Mouse (Mus musculus): ENCODE data around the gene Hook2. TPM values are rescaled to one million over a fixed set of nuclear protein-coding genes. Genes with fewer than 3 reads are reported as not detected.

Hook2 gene
- polyA plus RNA-seq, 1 experiment from 2014 or later: 18.7 TPM

DNA sequence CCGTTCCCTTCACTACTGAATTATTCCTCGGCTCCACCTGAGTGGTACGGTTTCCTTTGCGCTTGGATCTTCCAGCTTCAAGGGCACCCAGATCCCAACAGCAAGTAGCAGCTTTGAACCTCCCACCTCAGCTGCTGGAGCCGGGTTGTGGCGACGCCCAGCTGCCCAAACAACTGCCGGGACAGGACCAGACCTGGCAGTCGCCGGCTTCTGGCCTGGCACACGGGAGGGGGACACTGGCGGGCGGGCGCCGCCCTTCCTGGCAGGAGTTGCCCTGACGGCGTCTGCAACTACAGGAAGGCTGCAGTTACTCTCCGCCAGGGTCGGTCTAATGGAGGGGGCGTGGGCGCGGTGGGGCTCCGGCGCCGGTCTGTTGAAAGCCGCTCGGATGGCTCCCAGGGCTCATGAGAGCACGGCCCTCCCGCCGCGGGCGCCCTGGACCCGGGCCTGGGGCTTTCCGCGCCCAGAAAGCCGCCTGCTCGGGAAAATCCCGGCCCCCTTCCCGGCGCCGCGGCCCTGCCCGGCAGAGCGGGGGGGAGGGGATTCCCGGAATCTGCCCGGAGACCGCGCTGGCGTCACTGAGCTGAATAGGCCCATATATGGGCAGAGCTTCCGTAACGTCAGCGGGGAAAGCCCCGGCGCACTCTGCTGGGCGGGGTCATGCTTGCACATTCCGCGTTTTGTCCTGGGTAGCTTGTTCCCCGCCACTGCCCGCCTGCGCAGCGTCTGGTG, 14.2 kb upstream of the Hook2 start:
- WGBS: under 1% methylated on average over 57 of the region's 61 CpGs
- H3K27me3 ChIP-seq (ENCODE audit: control insufficient read depth, insufficient read depth, low read length): no peaks in the 10 kb centered on the region; the same call in 1 of the 2 replicates
- ATAC-seq (ENCODE audit: low FRiP score, low TSS enrichment): peak; percentile 84

DNA sequence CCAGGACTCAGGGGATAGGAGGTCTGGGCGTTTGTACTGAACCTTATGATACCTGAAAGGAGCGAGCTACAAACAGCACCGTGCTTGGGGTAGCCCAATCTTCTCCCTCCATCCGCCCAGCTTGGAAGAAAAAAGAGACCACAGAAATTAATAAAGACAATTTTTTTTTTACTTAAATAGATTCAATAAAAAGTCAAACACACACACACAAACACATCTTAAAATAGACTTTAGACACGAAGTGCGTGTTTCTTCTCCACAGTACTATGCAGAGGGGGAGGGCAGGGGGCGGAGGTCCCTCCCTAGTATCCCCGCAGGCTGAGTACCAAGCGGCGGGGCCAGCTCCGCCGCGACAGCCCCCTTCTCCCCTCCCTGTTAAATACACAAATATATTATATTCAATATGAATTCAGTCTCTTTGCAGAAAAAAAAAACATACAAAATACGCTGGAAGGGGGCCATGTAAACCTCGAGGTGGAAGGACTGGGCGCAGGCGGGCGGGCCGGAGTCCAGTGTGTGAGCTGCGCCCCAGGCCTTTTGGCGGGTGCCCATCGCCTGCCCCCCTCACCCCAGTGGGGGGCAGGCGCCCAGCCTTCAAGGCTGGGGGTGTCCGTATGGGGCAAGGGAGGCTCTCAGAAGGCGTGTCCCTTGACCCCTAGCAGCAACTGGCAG, 13.5 kb upstream of the Hook2 start:
- peaks cover 26% of the 10 kb centered on the region for H3K36me3 ChIP-seq (ENCODE audit: control insufficient read depth, insufficient read depth, low read length)
- H3K9me3 ChIP-seq (ENCODE audit: control insufficient read depth, low read length): no peaks in the 10 kb centered on the region
- 2% methylated on average over 25 of the region's 25 CpGs for WGBS
- H3K9ac ChIP-seq (ENCODE audit: low read depth, low read length): peak overlapping the region; percentile 68; the same call in 1 of the 2 replicates
- peak overlapping the region; percentile 98 for H3K4me2 ChIP-seq (replicated peaks; ENCODE audit: low read depth, low read length)
- H3K27ac ChIP-seq (ENCODE audit: low read depth, low read length): no peak overlapping the region
- no peaks in the 10 kb centered on the region; the same call in 1 of the 2 replicates for H3K27me3 ChIP-seq (ENCODE audit: control insufficient read depth, insufficient read depth, low read length)
- H3K4me1 ChIP-seq (ENCODE audit: control insufficient read depth, insufficient read depth, low read length): peaks cover 50% of the 10 kb centered on the region
- ATAC-seq (ENCODE audit: low FRiP score, low TSS enrichment): no peak
- H3K4me3 ChIP-seq (ENCODE audit: low read length): peak overlapping the region; percentile 58

More for the DNA sequence above, 14.2 kb upstream of the Hook2 start:
- peak overlapping the region; percentile 57 for H3K9ac ChIP-seq (ENCODE audit: low read depth, low read length)
- peak overlapping the region; percentile 53; the same call in 1 of the 2 replicates for H3K27ac ChIP-seq (ENCODE audit: low read depth, low read length)
- peak overlapping the region; percentile 58 for H3K4me3 ChIP-seq (ENCODE audit: low read length)
- H3K9me3 ChIP-seq (ENCODE audit: control insufficient read depth, low read length): no peaks in the 10 kb centered on the region
- peak overlapping the region; percentile 98 for H3K4me2 ChIP-seq (replicated peaks; ENCODE audit: low read depth, low read length)
- H3K4me1 ChIP-seq (ENCODE audit: control insufficient read depth, insufficient read depth, low read length): peaks cover 44% of the 10 kb centered on the region
- peaks cover 33% of the 10 kb centered on the region for H3K36me3 ChIP-seq (ENCODE audit: control insufficient read depth, insufficient read depth, low read length)

DNA sequence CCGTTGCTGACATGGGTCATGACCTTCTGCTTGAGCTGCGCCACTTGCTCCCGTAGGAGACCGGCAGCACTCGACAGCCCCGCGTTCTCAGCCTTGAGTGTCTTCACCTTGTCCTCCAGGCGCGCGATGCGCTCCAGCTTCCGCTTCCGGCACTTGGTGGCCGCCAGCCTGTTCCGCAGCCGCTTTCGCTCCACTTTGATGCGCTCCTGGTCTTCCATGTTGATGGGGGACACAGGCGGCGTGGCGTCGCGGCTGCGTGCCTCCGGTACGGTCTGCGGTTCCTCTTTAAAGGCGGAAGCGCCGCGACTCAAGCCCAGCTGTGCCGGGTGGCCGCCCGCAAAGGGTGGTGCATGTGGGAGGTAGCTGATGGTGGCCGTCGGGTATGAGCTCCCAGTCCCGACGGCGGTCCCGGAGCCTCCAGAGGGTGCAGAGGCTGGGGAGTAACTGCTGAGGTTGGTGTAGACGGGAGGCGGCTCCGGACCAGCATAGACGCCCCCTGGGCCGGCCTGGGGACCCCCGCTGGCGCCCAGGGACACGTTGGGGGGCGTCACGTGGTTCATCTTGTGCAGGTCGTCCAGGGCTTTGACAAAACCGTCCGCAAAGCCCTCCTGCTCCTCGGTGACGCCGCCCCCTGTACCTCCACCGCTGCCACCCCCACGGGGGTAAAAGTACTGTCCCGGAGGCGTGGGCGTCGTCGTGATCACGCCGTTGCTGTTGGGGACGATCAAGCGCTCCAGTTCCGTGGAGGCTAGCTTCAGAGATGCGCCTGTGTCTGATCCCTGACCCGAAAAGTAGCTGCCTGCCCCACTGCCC, 12.8 kb upstream of the Hook2 start:
- peak overlapping the region; percentile 68 for H3K9ac ChIP-seq (ENCODE audit: low read depth, low read length)

DNA sequence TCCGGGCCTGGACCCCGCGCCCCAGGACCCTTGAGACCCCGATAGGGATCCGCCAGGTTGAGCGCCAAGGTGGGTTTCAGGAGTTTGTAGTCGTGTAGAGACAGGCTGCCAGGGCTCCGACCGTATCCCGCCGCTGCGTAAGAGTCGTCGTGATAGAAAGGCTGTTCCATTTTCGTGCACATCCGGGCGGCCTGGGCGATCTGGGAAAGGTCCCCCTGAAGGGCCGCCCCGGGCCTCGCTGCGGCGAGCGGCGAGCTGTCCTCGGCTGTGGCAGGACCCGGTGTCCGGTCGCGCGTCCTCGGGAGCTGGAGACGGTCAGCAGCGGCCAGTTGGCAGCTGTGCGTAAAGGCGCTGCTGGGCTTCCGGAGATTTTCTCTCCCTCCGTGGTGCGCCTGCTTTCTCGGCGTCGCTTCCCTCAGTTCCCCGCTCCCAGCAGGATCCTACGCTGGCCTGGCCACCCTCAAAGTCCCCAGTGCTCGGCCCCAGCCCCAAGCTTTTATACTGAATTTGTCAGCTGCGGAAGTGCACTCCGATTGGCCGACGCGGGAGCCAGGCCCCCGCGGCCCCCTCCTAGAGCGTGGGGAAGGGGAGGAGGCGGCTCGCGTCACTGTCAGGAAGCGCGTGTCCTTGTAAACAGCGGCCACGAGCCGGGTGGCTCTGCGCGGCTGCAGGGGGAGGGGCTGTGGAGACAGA, 12.0 kb upstream of the Hook2 start, which contains the start of gene Junb:
Gene Junb, minus strand, starts transcription at position 471 of the 693 bp plus-strand sequence.
- WGBS: under 1% methylated on average over 62 of the region's 63 CpGs
- H3K36me3 ChIP-seq (ENCODE audit: control insufficient read depth, insufficient read depth, low read length): peaks cover 11% of the 10 kb centered on the region
- no peaks in the 10 kb centered on the region; the same call in 1 of the 2 replicates for H3K27me3 ChIP-seq (ENCODE audit: control insufficient read depth, insufficient read depth, low read length)
- H3K9me3 ChIP-seq (ENCODE audit: control insufficient read depth, low read length): no peaks in the 10 kb centered on the region
- peak within 1 kb of the TSS; percentile 68 for H3K9ac ChIP-seq (ENCODE audit: low read depth, low read length)
- peak within 1 kb of the TSS; percentile 58 for H3K4me3 ChIP-seq (ENCODE audit: low read length)
- peak within 1 kb of the TSS; percentile 52; the same call in 1 of the 2 replicates for H3K27ac ChIP-seq (ENCODE audit: low read depth, low read length)
- H3K4me2 ChIP-seq (replicated peaks; ENCODE audit: low read depth, low read length): peak within 1 kb of the TSS; percentile 98
- peak; percentile 51 for ATAC-seq (ENCODE audit: low FRiP score, low TSS enrichment)
- H3K4me1 ChIP-seq (ENCODE audit: control insufficient read depth, insufficient read depth, low read length): peaks cover 58% of the 10 kb centered on the region

More for the DNA sequence above, 12.8 kb upstream of the Hook2 start:
- H3K4me3 ChIP-seq (ENCODE audit: low read length): peak overlapping the region; percentile 58
- H3K4me2 ChIP-seq (replicated peaks; ENCODE audit: low read depth, low read length): peak overlapping the region; percentile 98
- peaks cover 56% of the 10 kb centered on the region for H3K4me1 ChIP-seq (ENCODE audit: control insufficient read depth, insufficient read depth, low read length)
- no peaks in the 10 kb centered on the region; the same call in 1 of the 2 replicates for H3K27me3 ChIP-seq (ENCODE audit: control insufficient read depth, insufficient read depth, low read length)
- WGBS: 1% methylated on average over 69 of the region's 70 CpGs
- H3K9me3 ChIP-seq (ENCODE audit: control insufficient read depth, low read length): no peaks in the 10 kb centered on the region
- ATAC-seq (ENCODE audit: low FRiP score, low TSS enrichment): no peak
- peak overlapping the region; percentile 52; the same call in 1 of the 2 replicates for H3K27ac ChIP-seq (ENCODE audit: low read depth, low read length)
- H3K36me3 ChIP-seq (ENCODE audit: control insufficient read depth, insufficient read depth, low read length): peaks cover 19% of the 10 kb centered on the region

DNA sequence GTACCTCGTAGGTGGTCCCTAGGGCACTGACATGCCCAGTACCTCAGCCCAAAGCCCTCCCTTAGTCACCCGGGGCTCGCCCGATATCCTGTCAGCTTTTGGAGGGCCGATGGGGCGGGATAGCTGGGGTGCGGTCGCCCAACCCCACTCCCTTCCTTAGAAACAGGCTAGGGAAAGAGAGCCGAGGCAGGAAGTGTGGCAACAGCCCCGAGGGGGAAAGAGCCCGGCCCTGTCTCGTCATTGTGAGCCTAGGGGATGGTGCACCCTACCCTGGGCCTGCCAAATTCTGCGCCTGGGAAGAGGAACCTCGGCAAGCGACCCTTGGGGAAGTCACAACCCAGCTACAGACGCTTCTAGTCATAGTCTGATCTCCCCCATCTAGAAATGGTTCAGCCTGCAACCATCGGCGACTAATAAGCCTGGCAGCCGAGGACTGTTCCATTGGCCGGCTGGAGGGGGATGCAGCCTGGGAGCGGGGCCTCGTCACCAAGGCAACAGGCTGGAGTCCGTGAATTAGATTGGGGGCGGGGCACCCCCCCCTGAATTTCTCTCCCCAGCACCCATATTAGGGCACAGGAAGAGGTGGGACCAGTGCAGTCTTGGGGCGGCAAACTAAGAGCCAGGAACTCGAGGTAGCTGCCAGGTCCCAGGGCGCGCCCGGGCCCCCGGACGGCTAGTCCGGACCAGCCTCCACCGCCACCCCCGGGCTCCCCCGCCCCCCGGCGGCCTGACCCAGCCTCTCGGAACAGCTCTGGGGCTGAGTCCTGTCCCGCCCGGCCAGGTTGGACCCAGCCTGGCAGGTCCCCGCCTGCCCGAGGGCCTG, 10.6 kb upstream of the Hook2 start:
- H3K27ac ChIP-seq (ENCODE audit: low read depth, low read length): peak overlapping the region; percentile 30; the same call in 1 of the 2 replicates
- peak overlapping the region; percentile 31; the same call in 1 of the 2 replicates for H3K9ac ChIP-seq (ENCODE audit: low read depth, low read length)
- peaks cover 65% of the 10 kb centered on the region for H3K4me1 ChIP-seq (ENCODE audit: control insufficient read depth, insufficient read depth, low read length)
- H3K9me3 ChIP-seq (ENCODE audit: control insufficient read depth, low read length): no peaks in the 10 kb centered on the region
- peak overlapping the region; percentile 98 for H3K4me2 ChIP-seq (replicated peaks; ENCODE audit: low read depth, low read length)
- peak; percentile 14 for ATAC-seq (ENCODE audit: low FRiP score, low TSS enrichment)
- 3% methylated on average over 41 of the region's 42 CpGs for WGBS
- H3K4me3 ChIP-seq (ENCODE audit: low read length): peak overlapping the region; percentile 33
- H3K27me3 ChIP-seq (ENCODE audit: control insufficient read depth, insufficient read depth, low read length): no peaks in the 10 kb centered on the region; the same call in 1 of the 2 replicates
- H3K36me3 ChIP-seq (ENCODE audit: control insufficient read depth, insufficient read depth, low read length): peaks cover 4% of the 10 kb centered on the region; the same call in 1 of the 2 replicates

DNA sequence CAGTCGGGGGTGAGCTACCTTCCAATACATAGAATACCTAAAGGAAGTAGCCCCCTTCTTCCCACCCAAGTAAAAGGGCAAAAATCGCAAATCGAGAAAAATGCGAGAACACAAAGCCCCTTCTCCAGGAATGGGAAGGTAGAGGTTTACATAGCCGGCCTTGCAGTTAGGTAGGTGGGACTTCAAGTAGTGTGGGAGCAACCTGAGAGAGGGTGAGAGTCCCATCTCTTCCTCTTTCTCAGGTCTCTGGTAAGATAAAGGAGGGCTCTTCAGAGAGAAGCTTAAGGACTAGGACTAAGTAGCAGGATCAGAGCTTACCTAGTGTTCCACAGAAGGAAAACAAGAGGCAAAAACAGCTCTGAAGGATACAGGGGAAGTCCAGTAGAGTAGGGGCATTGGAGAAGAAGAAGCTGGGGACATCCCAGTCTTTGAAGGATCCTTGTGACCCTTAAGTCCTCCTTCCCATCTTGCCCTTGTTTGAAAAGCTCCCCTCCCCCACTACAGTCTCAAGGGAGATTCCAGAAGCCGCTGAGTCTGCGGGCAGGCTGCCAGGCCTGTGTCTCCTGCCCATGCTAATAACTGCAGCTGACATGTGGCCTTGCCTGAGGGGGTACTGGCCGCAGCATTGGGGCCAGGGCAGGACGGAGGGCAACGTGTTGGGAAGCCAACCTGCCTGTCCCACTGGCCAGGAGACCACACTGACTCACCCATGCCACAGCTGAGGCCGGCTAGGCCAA, 9.6 kb upstream of the Hook2 start:
- H3K4me3 ChIP-seq (ENCODE audit: low read length): no peak overlapping the region
- H3K9me3 ChIP-seq (ENCODE audit: control insufficient read depth, low read length): no peaks in the 10 kb centered on the region
- 41% methylated on average over 11 of the region's 11 CpGs for WGBS
- H3K27me3 ChIP-seq (ENCODE audit: control insufficient read depth, insufficient read depth, low read length): no peaks in the 10 kb centered on the region; the same call in 1 of the 2 replicates
- H3K4me1 ChIP-seq (ENCODE audit: control insufficient read depth, insufficient read depth, low read length): peaks cover 70% of the 10 kb centered on the region
- ATAC-seq (ENCODE audit: low FRiP score, low TSS enrichment): no peak
- H3K36me3 ChIP-seq (ENCODE audit: control insufficient read depth, insufficient read depth, low read length): no peaks in the 10 kb centered on the region
- H3K27ac ChIP-seq (ENCODE audit: low read depth, low read length): peak overlapping the region; percentile 53; the same call in 1 of the 2 replicates
- H3K4me2 ChIP-seq (replicated peaks; ENCODE audit: low read depth, low read length): peak overlapping the region; percentile 98
- no peak overlapping the region for H3K9ac ChIP-seq (ENCODE audit: low read depth, low read length)

DNA sequence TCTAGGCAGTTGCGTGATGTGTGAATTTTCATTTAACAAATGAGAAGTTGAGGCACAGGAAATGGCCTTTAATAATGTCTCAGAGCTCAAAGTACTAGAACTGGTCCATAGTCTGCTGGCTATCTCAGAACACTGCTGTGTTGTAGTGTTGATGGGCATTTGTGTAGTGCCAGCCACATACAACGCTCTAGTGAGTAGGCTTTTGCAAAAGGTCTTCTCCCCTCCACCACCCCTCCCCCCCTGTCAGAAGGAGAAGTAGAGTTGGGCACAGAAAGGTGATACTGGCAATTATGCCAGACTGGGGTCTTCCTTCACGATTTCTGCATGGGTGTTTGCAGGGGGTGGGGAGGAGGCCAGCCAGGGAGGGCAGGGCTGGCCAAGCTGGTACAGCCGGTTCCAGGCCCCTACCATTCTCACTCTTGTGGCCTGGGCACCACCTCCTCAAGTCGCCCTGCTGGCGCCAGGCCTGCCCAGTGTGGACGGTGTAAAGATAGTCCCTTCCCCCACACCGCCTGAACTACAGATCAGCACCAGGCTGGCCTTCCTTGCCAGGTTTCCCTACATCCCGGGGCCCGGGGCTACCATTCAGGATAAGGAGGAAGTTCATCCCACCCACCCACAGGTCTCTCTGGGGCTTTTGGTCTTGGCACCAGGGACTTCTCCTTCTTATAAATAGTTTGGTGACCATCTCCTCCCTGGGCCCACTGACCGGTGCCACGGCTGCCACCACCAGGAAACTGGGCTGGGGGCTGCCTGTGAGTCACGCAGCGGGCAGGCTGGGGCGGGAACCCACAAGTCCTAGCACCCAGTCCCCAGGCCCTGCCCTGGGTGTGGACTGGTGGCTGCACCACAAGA, 8.5 kb upstream of the Hook2 start:
- H3K9me3 ChIP-seq (ENCODE audit: control insufficient read depth, low read length): no peaks in the 10 kb centered on the region
- no peak overlapping the region; the same call in 1 of the 2 replicates for H3K27ac ChIP-seq (ENCODE audit: low read depth, low read length)
- H3K36me3 ChIP-seq (ENCODE audit: control insufficient read depth, insufficient read depth, low read length): no peaks in the 10 kb centered on the region
- no peak overlapping the region for H3K4me3 ChIP-seq (ENCODE audit: low read length)
- no peak overlapping the region for H3K4me2 ChIP-seq (replicated peaks; ENCODE audit: low read depth, low read length)
- no peak for ATAC-seq (ENCODE audit: low FRiP score, low TSS enrichment)
- WGBS: 73% methylated on average over 15 of the region's 15 CpGs
- H3K9ac ChIP-seq (ENCODE audit: low read depth, low read length): no peak overlapping the region
- no peaks in the 10 kb centered on the region; the same call in 1 of the 2 replicates for H3K27me3 ChIP-seq (ENCODE audit: control insufficient read depth, insufficient read depth, low read length)
- H3K4me1 ChIP-seq (ENCODE audit: control insufficient read depth, insufficient read depth, low read length): peaks cover 68% of the 10 kb centered on the region
